Mouse (Mus musculus): Measurements from ENCODE around the gene Cdkl1. TPM values are rescaled to one million over a fixed set of nuclear protein-coding genes. Genes with fewer than 3 reads are reported as not detected.

Cdkl1 gene
- polyA plus RNA-seq, 1 experiment, result 0.05 TPM

DNA sequence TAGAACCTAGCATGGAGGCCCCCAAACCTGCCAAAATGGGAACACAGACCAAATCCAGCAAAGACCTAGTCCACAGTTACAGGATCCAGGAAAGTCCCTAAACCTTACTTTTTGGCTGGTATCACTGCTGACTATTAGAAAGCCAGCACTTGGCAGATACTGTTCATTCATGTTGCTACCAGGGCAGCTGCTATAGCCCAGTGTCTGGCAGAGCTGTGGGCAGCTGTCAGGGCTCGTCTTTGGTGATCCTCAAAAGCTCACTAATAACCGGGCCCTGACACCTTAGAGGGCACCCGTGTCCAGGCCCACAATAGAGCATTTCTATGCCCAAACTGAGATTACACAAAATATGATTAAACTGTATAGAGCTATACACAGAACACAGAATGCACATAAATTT is 68.2 kb downstream of the Cdkl1 start:
- TF ChIP-seq CEBPB (IDR thresholded peaks at IDR 0.05; ENCODE audit: insufficient read depth, poor library complexity, severe bottlenecking), result no peak
- TF ChIP-seq USF1 (IDR thresholded peaks at IDR 0.05; ENCODE audit: low read depth), result no peak
- TF ChIP-seq REST (IDR thresholded peaks at IDR 0.05; ENCODE audit: insufficient read depth, insufficient read length), result no peak
- TF ChIP-seq TCF3 (IDR thresholded peaks at IDR 0.05; ENCODE audit: insufficient read length, low read depth), result no peak
- no peak for TF ChIP-seq MAX (IDR thresholded peaks at IDR 0.05; ENCODE audit: low read depth)
- TF ChIP-seq SRF (IDR thresholded peaks at IDR 0.05; ENCODE audit: control insufficient read depth, insufficient read length, low read depth), result no peak
- TF ChIP-seq MYOG (IDR thresholded peaks at IDR 0.05; ENCODE audit: control insufficient read depth in 1 of 3, insufficient read depth in 1 of 3, insufficient read length in 2 of 3, low read depth in 2 of 3), result peak; percentile 51 to 80 (median 73)
- no peak for TF ChIP-seq POLR2A (IDR thresholded peaks at IDR 0.05; ENCODE audit: insufficient read length, low read depth)
- TF ChIP-seq MYOD1 (IDR thresholded peaks at IDR 0.05; ENCODE audit: control insufficient read depth in 1 of 3, insufficient read length in 2 of 3, low read depth in 2 of 3), result peak; percentile 86 to 95 (median 88)
- no peak for TF ChIP-seq POLR2AphosphoS2 (IDR thresholded peaks at IDR 0.05; ENCODE audit: insufficient read length, low read depth)
- no peak for TF ChIP-seq E2F4 (IDR thresholded peaks at IDR 0.05; ENCODE audit: insufficient read depth)
- TF ChIP-seq TCF12 (IDR thresholded peaks at IDR 0.05; ENCODE audit: insufficient read depth, poor library complexity, severe bottlenecking), result peak; percentile 23
- no peak overlapping the region for H3K4me2 ChIP-seq (ENCODE audit: low read depth)

DNA sequence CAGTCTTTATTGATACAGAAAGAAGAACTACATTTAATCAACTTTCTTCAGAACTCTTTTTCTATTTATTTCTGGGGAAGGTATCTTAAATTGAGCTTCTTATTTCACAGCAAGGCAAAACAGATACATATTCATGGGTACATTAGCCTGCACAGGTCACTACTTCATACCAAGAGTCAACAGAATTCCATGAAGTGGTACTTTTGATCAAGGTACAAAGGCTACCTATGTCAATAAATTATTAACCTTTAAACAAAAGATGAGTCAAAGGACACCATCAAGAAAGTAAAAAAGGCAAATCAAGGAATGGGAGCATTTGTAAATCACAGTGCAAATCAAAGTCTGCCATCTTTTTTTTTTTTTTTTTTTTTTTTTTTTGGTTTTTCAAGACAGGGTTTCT is 77.4 kb downstream of the Cdkl1 start:
- no peaks in the 10 kb centered on the region for H3K36me3 ChIP-seq (ENCODE audit: control insufficient read depth, insufficient read depth)
- H3K79me2 ChIP-seq (ENCODE audit: control insufficient read depth, insufficient read depth), result no peaks in the 10 kb centered on the region
- no peak for TF ChIP-seq MYOD1 (IDR thresholded peaks at IDR 0.05; ENCODE audit: control insufficient read depth in 1 of 3, insufficient read length in 2 of 3, low read depth in 2 of 3)
- TF ChIP-seq POLR2A (IDR thresholded peaks at IDR 0.05; ENCODE audit: insufficient read length, low read depth), result no peak
- no peak for TF ChIP-seq USF1 (IDR thresholded peaks at IDR 0.05; ENCODE audit: low read depth)
- no peak for TF ChIP-seq MYOG (IDR thresholded peaks at IDR 0.05; ENCODE audit: control insufficient read depth in 1 of 3, insufficient read depth in 1 of 3, insufficient read length in 2 of 3, low read depth in 2 of 3)
- no peak for TF ChIP-seq SRF (IDR thresholded peaks at IDR 0.05; ENCODE audit: control insufficient read depth, insufficient read length, low read depth)
- no peak for TF ChIP-seq TCF3 (IDR thresholded peaks at IDR 0.05; ENCODE audit: insufficient read length, low read depth)
- no peak for TF ChIP-seq E2F4 (IDR thresholded peaks at IDR 0.05; ENCODE audit: insufficient read depth)
- TF ChIP-seq TCF12 (IDR thresholded peaks at IDR 0.05; ENCODE audit: insufficient read depth, poor library complexity, severe bottlenecking), result no peak
- no peak for TF ChIP-seq MAX (IDR thresholded peaks at IDR 0.05; ENCODE audit: low read depth)
- no peak for TF ChIP-seq POLR2AphosphoS2 (IDR thresholded peaks at IDR 0.05; ENCODE audit: insufficient read length, low read depth)
- TF ChIP-seq CEBPB (IDR thresholded peaks at IDR 0.05; ENCODE audit: insufficient read depth, poor library complexity, severe bottlenecking), result no peak
- no peak for TF ChIP-seq REST (IDR thresholded peaks at IDR 0.05; ENCODE audit: insufficient read depth, insufficient read length)
- H3K27me3 ChIP-seq (ENCODE audit: control insufficient read depth, insufficient read depth, insufficient read length), result no peaks in the 10 kb centered on the region
- H3K4me3 ChIP-seq, result no peak overlapping the region
- H3ac ChIP-seq (ENCODE audit: control insufficient read depth, insufficient read length), result no peak overlapping the region
- no peak overlapping the region for H3K4me2 ChIP-seq (ENCODE audit: low read depth)

More for the DNA sequence above, 68.2 kb downstream of the Cdkl1 start:
- Histone ChIP-seq H3K27me3 (ENCODE audit: control insufficient read depth, insufficient read depth, insufficient read length) (no peaks in the 10 kb centered on the region), H3K79me2 (ENCODE audit: control insufficient read depth, insufficient read depth) (no peaks in the 10 kb centered on the region), H3K4me3 (no peak overlapping the region), H3ac (ENCODE audit: control insufficient read depth, insufficient read length) (no peak overlapping the region), H3K36me3 (ENCODE audit: control insufficient read depth, insufficient read depth) (no peaks in the 10 kb centered on the region)

DNA sequence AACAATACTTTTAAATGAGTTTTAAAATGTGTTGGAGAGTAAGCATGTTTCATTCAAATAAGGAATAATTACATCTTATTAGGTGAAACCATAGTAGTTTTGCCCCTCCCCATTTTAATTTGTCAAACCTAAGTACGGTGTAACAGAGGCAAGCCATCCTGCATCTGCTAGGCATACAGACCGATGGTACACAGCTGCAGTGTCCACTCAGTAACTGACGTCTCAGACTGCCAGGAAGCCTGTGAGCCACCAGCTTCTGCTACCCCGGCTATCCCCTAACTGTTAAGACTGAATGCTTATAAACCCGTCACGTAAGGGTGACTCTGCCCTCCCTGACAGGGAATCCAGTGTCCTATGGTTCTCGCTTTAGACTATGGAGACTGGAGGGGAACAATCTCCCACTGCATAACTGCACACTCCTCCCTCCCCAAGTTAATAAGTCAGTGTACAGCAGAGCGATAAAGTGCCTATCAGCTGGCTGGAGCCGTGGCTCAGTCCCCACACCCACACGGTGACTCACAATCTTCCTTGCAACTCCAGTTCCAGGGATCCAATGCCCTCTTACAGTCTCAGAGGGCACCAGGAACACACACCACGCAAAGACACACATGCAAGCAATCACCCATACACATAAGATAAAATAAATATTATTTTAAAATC is 86.1 kb downstream of the Cdkl1 start:
- TF ChIP-seq SRF (IDR thresholded peaks at IDR 0.05; ENCODE audit: control insufficient read depth, insufficient read length, low read depth) (no peak), CEBPB (IDR thresholded peaks at IDR 0.05; ENCODE audit: insufficient read depth, poor library complexity, severe bottlenecking) (no peak)
- H3ac ChIP-seq (ENCODE audit: control insufficient read depth, insufficient read length), result no peak overlapping the region
- H3K36me3 ChIP-seq (ENCODE audit: control insufficient read depth, insufficient read depth), result no peaks in the 10 kb centered on the region
- no peaks in the 10 kb centered on the region for H3K27me3 ChIP-seq (ENCODE audit: control insufficient read depth, insufficient read depth, insufficient read length)
- H3K4me2 ChIP-seq (ENCODE audit: low read depth), result no peak overlapping the region
- H3K79me2 ChIP-seq (ENCODE audit: control insufficient read depth, insufficient read depth), result no peaks in the 10 kb centered on the region
- no peak overlapping the region for H3K4me3 ChIP-seq

DNA sequence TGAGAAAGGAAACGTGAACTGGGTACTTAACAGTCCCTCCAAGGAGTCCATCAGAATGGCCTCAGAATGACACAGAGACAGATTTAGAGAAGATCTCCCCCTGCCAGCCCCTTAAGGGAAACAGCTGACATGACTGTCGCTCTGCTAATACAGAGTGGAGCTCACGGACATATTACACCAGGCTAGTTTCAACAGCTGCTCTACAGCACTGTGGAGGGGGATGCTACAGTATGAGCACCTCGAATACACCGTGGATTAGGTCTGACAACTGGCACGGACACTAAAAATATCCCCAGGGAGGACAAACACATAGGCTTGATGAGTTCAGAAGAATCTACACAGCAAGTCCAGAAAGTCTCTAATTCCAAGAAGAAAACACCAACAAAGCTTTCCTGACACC is 92.7 kb downstream of the Cdkl1 start:
- no peak overlapping the region for H3K4me3 ChIP-seq
- TF ChIP-seq MYOG (IDR thresholded peaks at IDR 0.05; ENCODE audit: control insufficient read depth in 1 of 3, insufficient read depth in 1 of 3, insufficient read length in 2 of 3, low read depth in 2 of 3) (peak in 1 of 3 experiments; percentile 60), REST (IDR thresholded peaks at IDR 0.05; ENCODE audit: insufficient read depth, insufficient read length) (no peak), TCF12 (IDR thresholded peaks at IDR 0.05; ENCODE audit: insufficient read depth, poor library complexity, severe bottlenecking) (peak; percentile 1), MYOD1 (IDR thresholded peaks at IDR 0.05; ENCODE audit: control insufficient read depth in 1 of 3, insufficient read length in 2 of 3, low read depth in 2 of 3) (peak in 2 of 3 experiments; percentile 37 to 73)
- H3K4me2 ChIP-seq (ENCODE audit: low read depth), result peak overlapping the region; percentile 33
- no peaks in the 10 kb centered on the region for H3K79me2 ChIP-seq (ENCODE audit: control insufficient read depth, insufficient read depth)
- no peaks in the 10 kb centered on the region for H3K36me3 ChIP-seq (ENCODE audit: control insufficient read depth, insufficient read depth)
- H3ac ChIP-seq (ENCODE audit: control insufficient read depth, insufficient read length), result no peak overlapping the region
- no peaks in the 10 kb centered on the region for H3K27me3 ChIP-seq (ENCODE audit: control insufficient read depth, insufficient read depth, insufficient read length)

Other genes with a start within 250 kb of the Cdkl1 start
- 14.6 TPM for gene Vcpkmt, start 208.2 kb downstream of the Cdkl1 start, polyA plus RNA-seq (2012; fragmentation: generic; extraction: Trizol)
- gene Sos2, start 109.4 kb downstream of the Cdkl1 start, polyA plus RNA-seq (2012; fragmentation: generic; extraction: Trizol), result 6.0 TPM
- 2.8 TPM for gene L2hgdh, start 66.4 kb downstream of the Cdkl1 start, polyA plus RNA-seq (2012; fragmentation: generic; extraction: Trizol)
- gene Atp5s, start 66.3 kb downstream of the Cdkl1 start, polyA plus RNA-seq (2012; fragmentation: generic; extraction: Trizol), result 9.3 TPM
- 0.36 TPM for gene Atl1, start 101.3 kb upstream of the Cdkl1 start, polyA plus RNA-seq (2012; fragmentation: generic; extraction: Trizol)
- 6.1 TPM for gene Map4k5, start 101.9 kb upstream of the Cdkl1 start, polyA plus RNA-seq (2012; fragmentation: generic; extraction: Trizol)
- 23.2 TPM for gene Sav1, start 195.7 kb upstream of the Cdkl1 start, polyA plus RNA-seq (2012; fragmentation: generic; extraction: Trizol)

Data from myocyte (in vitro differentiated cells).